Mouse (Mus musculus): ENCODE data around the gene Ehhadh. TPM values are rescaled to one million over a fixed set of nuclear protein-coding genes. Genes with fewer than 3 reads are reported as not detected.
A peak's percentile ranks its signal among the peaks of the same experiment; 100 is the strongest.

Ehhadh gene
- total and polyA plus RNA-seq, 3 experiments, result 5.3 to 6.6 TPM; not detected in 1

DNA sequence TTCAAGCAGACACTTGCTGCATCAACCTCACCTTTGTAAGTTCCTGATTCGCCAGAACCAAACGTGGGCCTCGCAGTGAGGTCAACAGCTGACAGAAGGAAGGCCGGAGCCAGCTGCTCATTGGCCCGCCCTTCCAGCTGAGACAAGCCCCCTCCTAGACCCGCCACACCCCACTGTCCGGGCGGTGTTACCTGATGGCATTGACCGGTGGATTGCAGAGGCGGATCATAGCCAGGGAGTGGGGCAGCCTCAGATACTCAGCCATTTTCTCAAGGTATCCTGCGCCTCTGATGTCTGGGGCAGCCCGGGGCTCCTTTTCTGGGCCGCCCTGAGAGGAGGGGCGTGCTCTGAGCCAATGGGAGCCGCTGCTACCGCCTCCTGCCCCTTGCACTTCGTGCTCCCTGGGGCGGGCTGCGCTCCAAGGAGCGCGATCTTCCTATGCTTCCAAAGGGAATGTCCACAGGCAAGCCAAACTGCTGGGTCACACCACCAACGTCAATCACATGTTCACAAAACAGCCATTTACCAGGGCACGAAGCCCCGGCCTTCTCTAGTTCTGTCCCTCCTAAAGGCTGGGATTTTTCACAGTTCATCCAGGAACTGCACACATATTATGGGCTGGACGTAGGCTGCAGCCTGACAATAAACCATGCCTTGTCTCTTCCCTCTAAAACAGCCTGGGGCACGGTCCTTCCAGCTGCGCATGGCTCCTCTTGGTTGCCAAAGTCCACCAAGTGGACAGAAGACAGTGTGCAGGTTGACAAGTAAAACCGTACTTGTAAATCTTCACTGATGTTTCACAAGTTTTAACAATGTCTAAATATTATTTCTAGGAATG is at the start of gene Ehhadh (continued):
- TF ChIP-seq NRF1 (IDR thresholded peaks at IDR 0.05; ENCODE audit: insufficient read depth, low read depth, low read length, poor library complexity, severe bottlenecking) (peak; percentile 19; the same call in 1 of the 2 replicates), CHD1 (IDR thresholded peaks at IDR 0.05; ENCODE audit: low read depth, low read length) (no peak), ZC3H11A (IDR thresholded peaks at IDR 0.05; ENCODE audit: low read depth, low read length) (no peak), USF2 (IDR thresholded peaks at IDR 0.05; ENCODE audit: borderline replicate concordance in 1 of 2, insufficient read depth in 1 of 2, low read depth in 1 of 2, low read length in 2 of 2) (no peak)

DNA sequence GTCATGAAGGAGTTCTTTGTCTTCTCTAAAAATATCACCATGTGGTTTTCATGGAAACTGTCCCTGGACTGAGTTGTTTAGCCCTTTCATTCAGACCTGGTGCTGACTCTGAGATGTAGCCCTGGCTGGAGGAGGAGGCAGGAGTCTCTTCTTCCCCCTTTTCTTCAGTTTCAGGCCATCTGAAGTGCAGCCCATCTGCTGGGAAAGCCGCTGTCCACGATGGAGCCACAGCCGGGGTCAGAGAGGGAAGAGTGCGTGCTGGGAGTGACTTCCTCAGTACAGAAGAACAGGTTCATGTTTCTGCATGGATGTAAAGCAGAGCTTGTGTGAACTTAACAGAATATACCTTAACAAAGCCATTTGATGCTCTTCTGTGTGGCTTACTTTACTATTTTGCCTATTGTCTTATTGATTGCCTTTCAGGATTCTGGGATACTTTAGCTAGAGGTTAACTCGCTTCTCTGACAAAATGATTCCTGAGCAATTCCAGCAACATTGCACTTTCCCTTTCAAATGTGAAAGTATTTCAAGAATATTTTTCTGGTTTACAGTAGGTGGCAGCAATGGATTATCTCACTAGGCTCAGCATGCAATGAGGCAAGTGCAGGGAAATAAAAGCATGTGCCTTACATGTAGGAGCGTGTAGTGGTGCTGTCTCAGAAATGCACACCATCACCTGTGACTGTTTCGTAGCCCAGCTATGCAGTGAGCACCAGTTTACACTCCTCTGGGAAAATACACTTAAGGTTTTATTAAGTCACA is 48.9 kb upstream of the Ehhadh start:
- H3K36me3 ChIP-seq (ENCODE audit: control insufficient read depth in 1 of 2, insufficient read depth in 2 of 2, low read length in 2 of 2), result no peaks in the 10 kb centered on the region

DNA sequence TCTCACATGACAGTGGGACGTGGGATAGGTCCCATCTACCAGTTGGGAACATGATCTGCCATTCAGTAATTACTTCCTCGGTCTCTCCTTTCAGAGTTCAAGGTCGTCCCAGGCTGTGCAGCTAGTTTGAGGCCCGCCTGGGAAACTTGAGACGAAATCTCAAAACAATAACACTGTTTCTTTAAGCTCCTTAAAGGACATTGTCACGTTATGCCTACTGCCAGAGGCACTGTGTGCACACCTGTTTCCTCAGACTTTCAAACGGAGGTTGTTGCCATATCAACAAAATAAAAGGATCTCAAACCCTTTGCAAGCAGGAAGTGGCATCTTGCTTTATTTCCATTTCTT is 48.0 kb upstream of the Ehhadh start:
- no peak overlapping the region for H3K9ac ChIP-seq (ENCODE audit: control insufficient read depth, low read depth, low read length, poor library complexity, severe bottlenecking)
- no peaks in the 10 kb centered on the region for H3K36me3 ChIP-seq (ENCODE audit: control insufficient read depth in 1 of 2, insufficient read depth in 2 of 2, low read length in 2 of 2)
- no peaks in the 10 kb centered on the region for H3K9me3 ChIP-seq (replicated peaks; ENCODE audit: insufficient read depth, low read length)
- H3K4me1 ChIP-seq (ENCODE audit: control insufficient read depth in 1 of 2, insufficient read depth in 2 of 2, low read length in 2 of 2), result no peaks in the 10 kb centered on the region
- DNase-seq (ENCODE audit: low read depth, low spot score), result no peak
- no peaks in the 10 kb centered on the region for H3K79me2 ChIP-seq (ENCODE audit: control insufficient read depth, insufficient read depth, low read length, poor library complexity)
- H3K4me3 ChIP-seq (ENCODE audit: control insufficient read depth in 1 of 2, insufficient read depth in 1 of 2, low read depth in 2 of 2, low read length in 2 of 2), result no peak overlapping the region
- no peak overlapping the region for H3K27ac ChIP-seq (ENCODE audit: control insufficient read depth, low read depth, low read length)
- no peaks in the 10 kb centered on the region for H3K27me3 ChIP-seq (ENCODE audit: control insufficient read depth in 1 of 2, insufficient read depth in 2 of 2, low read length in 2 of 2)
- TF ChIP-seq USF2 (IDR thresholded peaks at IDR 0.05; ENCODE audit: borderline replicate concordance in 1 of 2, insufficient read depth in 1 of 2, low read depth in 1 of 2, low read length in 2 of 2), result no peak
- no peak for TF ChIP-seq POLR2AphosphoS5 (IDR thresholded peaks at IDR 0.05; ENCODE audit: borderline replicate concordance, low read depth, low read length)
- TF ChIP-seq EP300 (IDR thresholded peaks at IDR 0.05; ENCODE audit: low read depth in 1 of 2, low read length in 2 of 2), result no peak
- no peak for TF ChIP-seq MYC (IDR thresholded peaks at IDR 0.05; ENCODE audit: low read depth, low read length)
- TF ChIP-seq BHLHE40 (IDR thresholded peaks at IDR 0.05; ENCODE audit: borderline replicate concordance, low read depth, low read length), result no peak
- TF ChIP-seq KAT2A (conservative IDR thresholded peaks at IDR 0.05; ENCODE audit: low read depth, low read length), result no peak
- TF ChIP-seq MAZ (IDR thresholded peaks at IDR 0.05; ENCODE audit: low read depth, low read length), result no peak
- TF ChIP-seq ZC3H11A (IDR thresholded peaks at IDR 0.05; ENCODE audit: low read depth, low read length), result no peak
- no peak for TF ChIP-seq ZKSCAN1 (IDR thresholded peaks at IDR 0.05; ENCODE audit: low read depth, low read length)
- no peak for TF ChIP-seq TBP (IDR thresholded peaks at IDR 0.05; ENCODE audit: low read depth, low read length)
- TF ChIP-seq CHD2 (IDR thresholded peaks at IDR 0.05; ENCODE audit: low read length), result no peak
- TF ChIP-seq NELFE (IDR thresholded peaks at IDR 0.05; ENCODE audit: low read depth, low read length), result no peak
- no peak for TF ChIP-seq MYB (IDR thresholded peaks at IDR 0.05; ENCODE audit: low read depth, low read length)
- TF ChIP-seq TCF12 (IDR thresholded peaks at IDR 0.05; ENCODE audit: low read depth, low read length), result no peak
- TF ChIP-seq GABPA (IDR thresholded peaks at IDR 0.05; ENCODE audit: low read depth, low read length), result no peak
- TF ChIP-seq HCFC1 (IDR thresholded peaks at IDR 0.05; ENCODE audit: low read depth, low read length), result no peak
- no peak for TF ChIP-seq UBTF (IDR thresholded peaks at IDR 0.05; ENCODE audit: borderline replicate concordance, insufficient read depth, low read depth, low read length)

More for the DNA sequence above, 48.9 kb upstream of the Ehhadh start:
- Histone ChIP-seq H3K9ac (ENCODE audit: control insufficient read depth, low read depth, low read length, poor library complexity, severe bottlenecking) (no peak overlapping the region), H3K79me2 (ENCODE audit: control insufficient read depth, insufficient read depth, low read length, poor library complexity) (no peaks in the 10 kb centered on the region), H3K4me3 (ENCODE audit: control insufficient read depth in 1 of 2, insufficient read depth in 1 of 2, low read depth in 2 of 2, low read length in 2 of 2) (no peak overlapping the region), H3K27ac (ENCODE audit: control insufficient read depth, low read depth, low read length) (no peak overlapping the region), H3K4me1 (ENCODE audit: control insufficient read depth in 1 of 2, insufficient read depth in 2 of 2, low read length in 2 of 2) (no peaks in the 10 kb centered on the region), H3K27me3 (ENCODE audit: control insufficient read depth in 1 of 2, insufficient read depth in 2 of 2, low read length in 2 of 2) (no peaks in the 10 kb centered on the region), H3K9me3 (replicated peaks; ENCODE audit: insufficient read depth, low read length) (no peaks in the 10 kb centered on the region)
- TF ChIP-seq MYB (IDR thresholded peaks at IDR 0.05; ENCODE audit: low read depth, low read length), result no peak
- TF ChIP-seq CHD1 (IDR thresholded peaks at IDR 0.05; ENCODE audit: low read depth, low read length), result no peak
- TF ChIP-seq ZMIZ1 (IDR thresholded peaks at IDR 0.05; ENCODE audit: low read depth, low read length), result no peak
- no peak for TF ChIP-seq BHLHE40 (IDR thresholded peaks at IDR 0.05; ENCODE audit: borderline replicate concordance, low read depth, low read length)
- TF ChIP-seq SMC3 (IDR thresholded peaks at IDR 0.05; ENCODE audit: low read depth, low read length), result peak; percentile 45
- TF ChIP-seq MAX (IDR thresholded peaks at IDR 0.05; ENCODE audit: low read length), result no peak
- no peak for TF ChIP-seq NELFE (IDR thresholded peaks at IDR 0.05; ENCODE audit: low read depth, low read length)
- no peak for TF ChIP-seq JUND (IDR thresholded peaks at IDR 0.05; ENCODE audit: low read depth, low read length)
- no peak for TF ChIP-seq POLR2AphosphoS5 (IDR thresholded peaks at IDR 0.05; ENCODE audit: borderline replicate concordance, low read depth, low read length)
- no peak for TF ChIP-seq TCF12 (IDR thresholded peaks at IDR 0.05; ENCODE audit: low read depth, low read length)
- no peak for TF ChIP-seq USF2 (IDR thresholded peaks at IDR 0.05; ENCODE audit: borderline replicate concordance in 1 of 2, insufficient read depth in 1 of 2, low read depth in 1 of 2, low read length in 2 of 2)
- no peak for TF ChIP-seq ELF1 (IDR thresholded peaks at IDR 0.05; ENCODE audit: low read depth, low read length)
- TF ChIP-seq MAZ (IDR thresholded peaks at IDR 0.05; ENCODE audit: low read depth, low read length), result no peak
- no peak for TF ChIP-seq ZC3H11A (IDR thresholded peaks at IDR 0.05; ENCODE audit: low read depth, low read length)
- TF ChIP-seq USF1 (IDR thresholded peaks at IDR 0.05; ENCODE audit: low read depth, low read length), result no peak
- peak; percentile 59 for TF ChIP-seq RAD21 (IDR thresholded peaks at IDR 0.05; ENCODE audit: low read depth, low read length)
- TF ChIP-seq CTCF (IDR thresholded peaks at IDR 0.05 in 2 of 3, conservative IDR thresholded peaks at IDR 0.05 in 1 of 3; ENCODE audit: control insufficient read depth in 1 of 3, insufficient read depth in 1 of 3, low read depth in 2 of 3, low read length in 3 of 3, poor library complexity in 1 of 3, severe bottlenecking in 1 of 3), result peak in 1 of 3 experiments; percentile 47; a peak in 2 of 6 replicates
- DNase-seq (ENCODE audit: low read depth, low spot score), result peak; percentile 19

All from MEL (cell line).